Mouse (Mus musculus): ENCODE results near the gene Zbtb42.
A peak's percentile ranks its signal among the peaks of the same experiment; 100 is the strongest.

Gene Zbtb42

DNA sequence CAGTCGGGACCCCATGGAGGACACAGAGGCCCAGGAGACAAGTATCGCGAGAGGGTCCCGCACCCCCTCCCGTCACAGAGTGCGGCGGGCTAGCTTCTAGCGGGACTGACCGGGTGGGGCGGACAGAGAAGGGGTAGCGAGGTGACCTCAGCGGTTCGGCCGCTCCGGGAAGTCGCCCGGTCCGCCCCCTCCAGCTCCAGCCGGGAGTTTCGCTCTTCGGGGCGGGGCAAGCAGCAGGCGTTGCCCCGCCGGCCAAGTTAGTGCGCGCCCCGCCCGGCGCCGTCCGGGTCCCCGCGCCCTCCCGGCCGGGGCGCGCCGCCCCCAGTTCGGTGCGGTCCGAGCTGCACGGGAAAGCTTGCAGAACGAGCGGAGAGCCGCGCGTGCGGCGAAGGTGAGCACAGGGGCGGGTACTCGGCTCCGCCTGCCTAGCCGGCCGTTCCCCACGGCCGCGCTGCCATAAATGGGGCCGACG lies at the start of gene Zbtb42:
Zbtb42 (plus strand) TSS at position 274 of the 472 bp plus-strand sequence.
- DNase-seq (ENCODE audit: low spot score in 2 of 2), result peak in 1 of 2 experiments; percentile 19

DNA sequence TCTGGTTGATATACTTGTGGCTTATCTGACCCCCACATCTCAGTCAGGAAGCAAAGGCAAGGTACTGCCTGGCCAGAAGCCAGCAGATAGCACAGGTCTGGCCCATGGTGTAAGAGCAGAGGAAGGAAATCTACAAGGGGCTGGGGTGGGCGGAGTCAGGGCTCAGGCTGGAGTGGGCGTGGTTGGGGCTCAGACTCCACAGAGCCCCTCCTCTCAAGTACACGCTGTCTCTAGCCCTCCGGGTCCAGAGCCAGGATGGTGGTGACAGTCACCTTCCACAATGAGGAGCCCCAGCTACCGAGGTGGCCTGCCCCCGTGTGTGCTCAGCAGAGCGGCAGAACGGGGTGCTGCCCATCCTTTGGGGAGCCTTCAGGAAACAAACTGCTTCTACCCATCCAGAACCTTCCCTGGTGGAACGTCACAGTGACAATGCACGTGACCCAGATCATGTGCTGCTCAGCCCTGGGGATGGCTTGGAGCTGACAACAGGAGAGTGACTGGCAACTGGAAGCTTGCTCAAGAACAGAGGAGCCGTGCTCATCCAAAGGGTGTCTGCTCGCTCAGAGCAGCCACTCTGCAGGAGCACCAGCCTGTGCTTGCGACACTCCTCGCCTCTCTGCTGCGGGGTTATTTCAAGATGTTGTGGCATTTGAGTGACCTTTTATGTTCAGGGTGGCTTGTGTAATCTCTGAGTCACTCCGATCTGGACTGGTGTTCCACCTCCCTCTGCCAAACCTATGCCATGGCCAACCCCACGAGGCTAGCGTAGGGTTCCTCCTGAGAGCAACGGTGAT lies 49.5 kb upstream of the Zbtb42 start:
- peak; percentile 54 to 70 for DNase-seq (ENCODE audit: low spot score in 2 of 2)

GRCm38 (mm10) chr12:112630029-112630428 lies 48.6 kb upstream of the Zbtb42 start:
- no peak for DNase-seq (ENCODE audit: low spot score in 2 of 2)

DNA sequence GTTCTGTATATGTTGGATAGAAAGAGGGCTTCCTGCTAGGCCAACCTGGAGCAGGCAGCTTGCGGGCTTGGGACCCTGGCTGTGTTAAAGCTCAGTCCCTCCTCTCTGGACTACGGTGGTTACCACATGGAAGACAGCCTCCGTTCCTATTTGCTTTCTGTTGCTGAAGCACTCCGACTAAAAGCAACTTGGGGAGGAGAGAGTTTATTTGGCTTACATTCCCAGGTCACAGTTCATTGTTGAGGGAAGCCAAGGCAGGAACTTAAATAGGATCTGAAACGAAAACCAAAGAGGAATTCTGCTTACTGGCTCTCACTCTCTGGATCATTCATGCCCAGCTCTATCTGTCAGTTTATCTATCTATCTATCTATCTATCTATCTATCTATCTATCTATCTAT lies 47.8 kb upstream of the Zbtb42 start:
- no peak for DNase-seq (ENCODE audit: low spot score in 2 of 2)

GRCm38 (mm10) chr12:112631472-112631871 lies 47.2 kb upstream of the Zbtb42 start:
- no peak for DNase-seq (ENCODE audit: low spot score in 2 of 2)

GRCm38 (mm10) chr12:112632084-112632777 lies 46.4 kb upstream of the Zbtb42 start:
- no peak for DNase-seq (ENCODE audit: low spot score in 2 of 2)

- DNase-seq (ENCODE audit: low spot score in 2 of 2), result no peak
These were observed 45.7 kb upstream of the Zbtb42 start for GRCm38 (mm10) chr12:112632907-112633306.

GRCm38 (mm10) chr12:112633686-112634085 lies 44.9 kb upstream of the Zbtb42 start:
- DNase-seq (ENCODE audit: low spot score in 2 of 2), result no peak

GRCm38 (mm10) chr12:112639526-112639925 lies 39.1 kb upstream of the Zbtb42 start:
- peak in 1 of 2 experiments; percentile 36 for DNase-seq (ENCODE audit: low spot score in 2 of 2)

DNA sequence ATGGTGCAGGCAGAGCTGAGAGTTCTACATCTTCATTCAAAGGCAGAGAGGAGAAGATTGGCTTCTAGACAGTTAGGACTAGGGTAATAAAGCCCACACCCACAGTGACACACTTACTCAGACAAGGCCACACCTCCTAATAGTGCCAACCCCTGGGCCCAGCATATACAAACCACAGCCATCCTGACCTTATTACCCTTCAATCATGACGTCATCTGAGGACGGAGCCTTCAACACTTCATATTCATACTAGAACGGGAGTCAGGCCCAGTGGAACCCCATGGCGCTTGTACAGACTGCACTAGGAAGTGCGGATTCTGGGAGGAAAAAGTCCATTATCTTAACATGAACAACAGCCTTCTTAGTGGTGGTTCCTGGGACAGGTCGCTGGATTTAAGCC lies 35.5 kb upstream of the Zbtb42 start:
- no peak for DNase-seq (ENCODE audit: low spot score in 2 of 2)

DNA sequence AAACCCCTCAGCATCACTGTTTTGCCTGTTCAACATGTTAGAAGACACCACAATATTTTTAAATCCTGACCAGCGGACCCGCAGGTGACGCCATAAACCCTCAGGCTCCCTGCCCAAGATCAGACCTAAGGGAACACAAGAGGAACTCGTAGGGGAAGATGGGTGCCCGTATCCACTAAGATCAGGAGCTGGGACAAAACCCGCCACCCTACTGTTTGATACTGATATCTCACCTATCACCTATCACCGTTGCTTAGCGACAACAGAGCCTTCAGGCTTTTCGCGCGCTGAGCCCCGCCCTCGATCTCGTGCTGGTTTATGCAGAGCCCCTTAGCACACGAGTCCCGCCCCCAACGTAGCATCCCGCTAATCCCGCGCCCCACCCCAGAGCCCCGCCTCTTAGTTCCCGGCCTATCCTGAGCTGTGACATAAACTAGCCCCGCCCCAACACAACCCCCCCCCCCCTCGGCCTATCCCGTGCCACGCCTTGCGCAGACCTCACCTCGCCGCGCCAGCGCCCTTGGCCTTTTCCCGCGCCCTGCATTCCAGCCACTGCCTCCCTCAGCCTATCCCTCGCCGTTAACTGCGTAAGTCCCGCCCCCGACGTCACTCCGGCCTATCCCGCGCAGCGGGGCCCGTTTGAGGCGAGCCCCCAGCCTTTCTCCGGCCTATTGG lies 34.3 kb upstream of the Zbtb42 start, which contains the start of gene Siva1:
Siva1 (plus strand) TSS at position 500 of the 675 bp plus-strand sequence.
- DNase-seq (ENCODE audit: low spot score in 2 of 2), result peak; percentile 94 to 98

DNA sequence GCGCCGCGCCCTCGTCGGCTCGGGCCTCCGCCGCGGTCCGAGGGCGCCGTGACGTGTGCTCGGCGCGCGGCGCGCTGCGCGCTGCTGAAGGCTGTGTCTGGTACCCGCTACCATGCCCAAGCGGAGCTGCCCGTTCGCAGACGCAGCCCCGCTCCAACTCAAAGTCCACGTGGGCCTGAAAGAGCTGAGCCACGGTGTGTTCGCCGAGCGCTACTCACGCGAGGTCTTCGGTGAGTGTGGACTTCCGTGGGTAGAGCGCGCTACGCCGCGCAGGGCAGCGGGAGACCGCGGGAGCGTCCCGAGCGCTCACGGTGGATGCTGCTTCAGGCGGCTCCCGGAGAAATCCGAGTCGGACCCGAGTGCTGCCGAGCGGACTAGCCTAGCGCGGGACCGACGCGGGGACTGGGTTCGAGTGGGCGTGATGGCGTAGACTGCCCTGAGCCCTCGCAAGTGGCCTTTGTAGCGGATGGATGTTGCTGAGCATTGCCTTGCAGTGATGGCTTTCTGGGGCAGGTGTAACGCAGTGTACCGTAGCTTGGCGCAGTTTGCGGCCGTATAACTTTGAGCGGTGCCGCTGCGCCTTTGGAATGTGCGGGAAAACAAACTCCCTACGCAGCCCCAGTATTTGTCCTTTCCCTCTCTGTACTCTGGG lies 33.6 kb upstream of the Zbtb42 start:
- peak; percentile 37 to 49 for DNase-seq (ENCODE audit: low spot score in 2 of 2)

DNA sequence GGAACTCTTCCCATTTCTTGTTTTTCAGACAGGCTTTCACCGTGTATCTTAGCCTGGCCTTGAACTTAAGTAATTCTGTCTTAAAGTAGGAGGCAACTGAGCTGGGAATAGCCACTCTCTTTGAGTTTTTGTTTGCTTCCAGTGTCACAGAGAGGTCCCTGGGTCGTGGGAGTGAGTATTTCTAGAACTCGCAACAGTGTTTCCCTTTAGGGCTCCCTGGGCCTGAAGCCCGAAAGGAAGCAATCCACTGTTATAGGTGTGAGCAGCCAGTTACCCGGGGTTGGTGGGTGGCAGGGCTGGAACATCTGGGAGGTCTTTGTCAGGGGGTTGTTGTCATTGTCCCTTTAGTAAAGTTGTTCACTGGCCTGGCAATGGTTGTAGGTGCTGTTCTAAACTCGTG lies 32.5 kb upstream of the Zbtb42 start:
- no peak for DNase-seq (ENCODE audit: low spot score in 2 of 2)

- DNase-seq (ENCODE audit: low spot score in 2 of 2), result no peak
These were observed 30.5 kb upstream of the Zbtb42 start for GRCm38 (mm10) chr12:112648081-112648480.

DNA sequence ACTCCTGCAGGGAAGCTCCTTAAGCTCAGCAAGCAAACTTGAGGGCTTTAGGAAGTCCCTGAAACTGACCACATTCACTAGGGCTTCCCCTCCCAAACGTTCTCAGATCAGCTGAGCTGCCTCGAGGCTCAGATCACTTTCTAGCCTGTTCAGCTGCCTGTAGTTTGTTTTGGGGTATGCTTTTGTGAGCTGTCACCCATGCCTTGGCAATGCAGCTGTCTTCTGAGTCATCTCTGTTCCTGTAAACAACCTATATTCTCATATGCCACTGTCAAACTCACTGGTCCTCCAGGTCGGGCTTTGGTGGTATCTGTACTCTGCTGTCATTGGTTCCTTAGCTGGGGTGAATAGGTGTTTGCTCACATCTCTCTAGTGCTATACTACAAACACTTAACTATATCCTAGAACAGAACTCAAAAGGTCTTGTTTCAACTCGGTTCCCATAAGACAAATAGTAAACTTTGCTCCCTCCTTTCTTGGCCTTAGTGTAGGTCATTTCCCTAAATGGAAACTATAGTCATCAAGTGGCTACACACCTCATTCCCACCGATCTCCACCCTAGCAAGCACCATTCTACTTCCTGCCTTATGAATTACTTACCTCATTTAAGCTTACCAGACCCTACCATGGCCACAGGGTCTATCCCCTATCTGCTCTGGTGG lies 26.7 kb upstream of the Zbtb42 start:
- no peak for DNase-seq (ENCODE audit: low spot score in 2 of 2)

DNA sequence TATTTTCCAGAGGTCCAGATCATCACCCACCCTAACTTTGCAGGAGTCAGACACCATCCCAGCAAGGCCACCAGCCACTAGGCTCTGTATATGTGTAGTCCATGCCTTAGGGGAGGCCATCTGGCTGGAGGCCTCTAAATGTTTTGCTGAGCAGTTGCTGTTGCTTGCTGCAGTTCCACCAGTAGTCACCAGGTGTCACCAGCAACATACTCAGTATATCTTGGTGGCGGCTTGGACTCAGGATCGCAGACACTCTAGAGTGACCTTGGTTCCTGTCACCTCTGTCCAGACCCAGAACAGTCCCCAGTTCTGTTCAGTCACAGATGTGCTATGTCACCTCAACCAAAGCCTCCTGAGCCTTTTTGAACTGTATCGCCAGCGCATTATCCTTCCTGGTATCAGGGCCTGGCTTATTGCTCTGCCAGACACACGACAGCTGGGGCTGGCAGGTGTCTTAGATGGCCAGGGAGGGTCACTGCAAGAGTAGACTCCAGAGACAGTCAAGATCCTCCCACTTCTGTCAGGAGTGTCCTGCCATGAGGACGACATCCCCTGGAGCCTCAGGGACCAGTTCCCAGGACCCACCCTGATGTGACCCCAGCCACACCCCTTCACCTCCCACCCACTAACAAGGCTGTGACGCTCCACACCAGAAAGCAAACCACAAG lies 25.3 kb upstream of the Zbtb42 start:
- peak; percentile 53 to 74 for DNase-seq (ENCODE audit: low spot score in 2 of 2)

DNA sequence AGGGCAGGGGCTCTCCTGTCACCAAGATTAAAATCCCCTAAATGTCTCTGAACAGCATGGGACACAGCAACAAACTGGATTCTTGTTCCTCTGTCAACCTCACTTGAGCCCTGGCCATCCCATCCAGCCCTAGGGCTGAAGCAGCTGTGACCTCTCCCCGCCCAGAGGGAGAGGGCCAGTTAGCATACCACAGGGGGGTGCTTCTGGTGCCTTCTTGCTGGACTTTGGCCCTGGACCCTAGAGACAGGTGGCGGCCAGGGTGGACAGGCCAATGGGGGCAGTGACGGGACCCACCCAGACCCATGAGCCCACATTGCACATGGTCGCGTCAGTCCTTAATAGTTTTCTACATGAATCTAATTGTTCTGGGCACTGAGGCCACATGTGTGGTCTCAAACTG lies 24.6 kb upstream of the Zbtb42 start:
- no peak for DNase-seq (ENCODE audit: low spot score in 2 of 2)

- DNase-seq (ENCODE audit: low spot score in 2 of 2), result no peak
These were observed 20.0 kb upstream of the Zbtb42 start for GRCm38 (mm10) chr12:112658619-112659018.

DNA sequence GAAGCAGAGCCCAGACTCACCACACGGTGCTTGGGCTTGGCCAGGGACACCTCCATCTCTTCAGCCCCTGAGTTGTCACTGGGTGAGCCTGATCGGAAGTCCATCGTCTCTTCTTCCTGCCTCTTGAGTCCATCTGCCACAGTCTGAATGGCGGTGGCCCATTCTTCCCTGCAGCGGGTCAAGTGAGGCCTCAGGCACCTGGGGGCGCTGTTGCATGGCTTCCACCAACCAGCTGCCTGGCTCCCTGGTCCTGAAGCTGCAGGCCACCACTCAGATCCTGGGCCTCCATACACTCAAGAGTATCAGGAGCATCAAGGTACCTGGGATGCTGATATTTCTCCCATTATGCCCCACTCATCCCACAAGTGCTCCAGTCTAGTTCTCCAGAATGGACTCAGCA lies 19.5 kb upstream of the Zbtb42 start:
- peak in 1 of 2 experiments; percentile 72 for DNase-seq (ENCODE audit: low spot score in 2 of 2)

DNA sequence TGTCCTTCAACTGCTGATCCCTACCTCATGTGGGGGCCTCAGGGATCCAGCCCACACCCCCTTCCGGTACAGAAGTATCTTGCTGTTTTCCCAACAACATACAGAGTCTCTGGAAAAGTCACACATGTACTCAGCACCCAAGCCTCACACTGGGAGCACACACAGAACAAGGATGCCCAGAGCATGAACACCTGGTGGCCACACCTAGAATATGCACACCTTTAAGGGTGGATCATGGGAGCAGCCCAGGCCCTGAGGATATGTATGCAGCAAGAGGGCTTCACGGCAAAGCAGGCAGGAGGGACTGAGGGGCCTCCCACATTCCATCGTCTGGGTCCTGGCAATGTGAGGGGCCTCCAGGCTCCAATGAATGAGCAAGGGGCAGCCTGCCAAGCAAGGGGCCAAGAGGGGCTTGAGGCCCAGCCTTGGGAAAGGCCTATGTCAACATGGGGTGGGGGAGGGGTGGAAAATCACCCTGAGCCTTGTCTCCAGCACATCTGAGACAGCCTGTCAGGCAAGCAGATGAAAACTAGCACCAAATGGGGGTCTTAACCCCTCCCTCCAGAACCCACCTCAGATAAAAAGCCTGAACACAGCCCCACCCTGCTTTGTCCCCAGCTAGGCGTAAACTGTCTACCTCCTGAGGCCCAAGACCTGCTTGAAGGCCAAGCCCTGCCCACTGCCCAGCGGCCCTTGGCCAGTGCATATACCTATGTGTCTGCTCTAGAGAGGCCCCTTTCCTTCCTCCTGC lies 17.9 kb upstream of the Zbtb42 start:
- no peak for DNase-seq (ENCODE audit: low spot score in 2 of 2)

Data from thymus, postnatal 10 days (tissue).